Mouse (Mus musculus): ENCODE measurements around the gene Zbtb43.

Zbtb43 gene

DNA sequence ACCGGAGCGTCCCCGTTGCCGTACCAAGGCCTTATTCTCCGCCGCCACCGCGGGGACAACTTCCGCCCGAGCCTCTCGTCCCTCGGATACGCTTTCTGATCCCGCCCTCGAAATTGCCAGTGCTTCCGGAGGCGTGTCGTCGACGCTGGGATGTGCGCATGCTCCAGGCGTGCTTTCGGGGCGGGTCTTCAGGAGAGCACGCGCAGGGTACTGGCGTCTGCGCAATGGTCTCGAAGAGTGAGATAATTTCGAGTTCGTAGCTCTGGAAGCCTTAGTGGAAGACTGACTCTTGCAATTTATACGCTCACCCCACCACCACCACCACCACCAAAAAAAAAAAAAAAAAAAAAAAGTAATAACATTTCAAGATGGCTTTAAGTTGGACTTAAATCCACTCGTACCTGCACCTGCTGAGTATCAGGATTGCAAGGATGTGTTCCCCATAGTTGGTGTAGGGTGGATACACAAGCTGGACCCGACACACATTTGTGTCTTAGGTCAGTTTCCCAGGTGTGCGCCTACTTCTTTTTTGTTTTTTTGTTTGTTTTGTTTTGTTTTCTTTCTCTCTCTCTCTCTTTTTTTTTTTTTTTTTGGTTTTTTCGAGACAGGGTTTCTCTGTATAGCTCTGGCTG is at the start of gene Zbtb43:
Gene Zbtb43 (minus strand): TSS at position 94 of the 632 bp plus-strand sequence.
- peak; percentile 98 for DNase-seq (ENCODE audit: low read depth)

DNA sequence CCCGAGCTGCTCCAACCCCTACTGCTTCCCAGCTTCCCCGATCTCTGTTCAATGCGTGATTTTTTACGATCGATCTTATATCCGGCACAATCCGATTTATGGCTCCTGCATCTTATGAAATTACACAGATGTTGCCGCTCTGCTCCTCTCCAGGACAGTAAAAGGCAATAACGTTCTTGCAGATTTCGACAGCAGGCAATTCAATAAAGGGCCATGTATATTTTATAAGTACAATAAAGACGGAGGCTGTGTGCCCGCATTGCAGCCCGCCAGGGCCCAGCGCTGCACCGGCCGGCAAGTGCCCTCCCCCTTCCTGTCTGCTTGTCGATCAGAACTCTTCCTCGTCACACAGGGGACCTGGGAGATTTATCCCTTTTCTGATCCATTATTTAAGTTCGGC is 47.5 kb upstream of the Zbtb43 start:
- DNase-seq (ENCODE audit: low read depth): no peak

DNA sequence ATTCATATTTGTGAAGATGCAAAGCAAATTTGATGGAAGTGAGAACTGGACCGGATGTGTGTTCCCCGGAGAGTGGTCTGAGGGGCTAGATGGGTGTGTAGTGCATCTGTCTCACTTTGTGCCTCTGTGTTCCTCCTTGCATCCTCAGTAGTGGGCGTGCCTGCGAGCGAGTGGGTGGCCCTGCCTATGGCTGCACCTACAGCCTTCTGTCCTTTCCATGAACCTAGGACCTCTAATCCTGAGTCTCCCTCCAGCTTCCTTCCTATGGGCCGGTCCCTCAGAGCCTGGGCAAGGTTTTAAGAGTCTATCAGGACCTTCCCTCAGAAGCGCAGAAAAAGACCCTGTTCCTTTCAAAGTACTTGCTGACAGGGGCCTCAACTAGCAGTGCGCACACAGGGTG is 47.1 kb upstream of the Zbtb43 start:
- no peak for DNase-seq (ENCODE audit: low read depth)

DNA sequence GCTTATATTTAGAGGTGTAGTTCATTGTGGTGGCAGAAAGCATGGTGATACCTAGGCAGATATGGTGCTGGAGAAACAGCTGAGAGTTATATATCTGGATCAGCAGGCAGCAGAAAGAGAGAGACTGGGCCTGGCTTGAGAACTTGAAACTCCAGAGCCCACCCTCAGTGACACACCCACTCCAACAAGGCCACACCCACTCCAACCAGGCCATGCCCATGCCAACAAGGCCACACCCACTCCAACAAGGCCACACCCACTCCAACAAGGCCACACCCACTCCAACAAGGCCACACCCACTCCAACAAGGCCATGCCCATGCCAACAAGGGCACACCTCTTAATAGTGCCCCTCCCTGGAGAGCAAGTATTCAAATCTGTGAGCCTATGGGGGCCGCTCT is 42.4 kb upstream of the Zbtb43 start:
- DNase-seq (ENCODE audit: low read depth): no peak

DNA sequence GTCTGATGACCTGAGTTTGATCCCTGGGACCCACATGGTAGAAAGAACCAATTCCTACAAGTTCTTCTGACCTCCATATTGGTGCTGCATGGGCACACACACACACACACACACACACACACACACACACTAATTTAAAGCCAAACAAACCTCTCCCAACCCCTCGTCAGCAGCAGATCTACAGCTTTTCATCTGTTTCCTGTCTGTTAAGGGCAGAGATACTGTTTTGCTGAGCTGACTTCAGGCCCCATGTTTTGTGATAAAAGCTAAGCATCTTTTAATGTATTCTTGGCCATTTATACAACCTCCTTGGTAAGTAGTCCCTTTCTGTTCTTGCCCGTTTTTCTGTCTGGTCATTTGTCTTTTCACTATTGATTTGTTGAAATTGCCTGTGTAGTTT is 34.2 kb upstream of the Zbtb43 start:
- no peak for DNase-seq (ENCODE audit: low read depth)

DNA sequence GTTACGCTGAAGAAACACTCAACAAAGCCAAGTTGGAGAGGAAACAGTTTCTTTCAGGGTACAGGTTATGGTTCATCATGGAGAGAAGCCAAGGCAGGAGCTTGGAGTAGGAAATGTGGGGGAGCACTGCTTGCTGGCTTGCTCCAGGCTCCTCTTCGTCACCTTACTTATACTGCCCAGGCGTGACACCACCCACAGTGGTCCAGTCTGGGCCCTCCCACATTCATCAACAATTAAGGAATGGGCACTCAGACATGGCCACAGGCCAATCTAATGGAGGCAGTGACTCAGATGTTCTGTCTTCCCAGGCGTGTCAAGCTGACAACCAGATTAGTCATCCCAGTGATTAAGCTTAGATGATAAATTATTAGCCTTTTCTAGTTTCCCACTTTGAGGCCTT is 29.9 kb upstream of the Zbtb43 start:
- no peak for DNase-seq (ENCODE audit: low read depth)

DNA sequence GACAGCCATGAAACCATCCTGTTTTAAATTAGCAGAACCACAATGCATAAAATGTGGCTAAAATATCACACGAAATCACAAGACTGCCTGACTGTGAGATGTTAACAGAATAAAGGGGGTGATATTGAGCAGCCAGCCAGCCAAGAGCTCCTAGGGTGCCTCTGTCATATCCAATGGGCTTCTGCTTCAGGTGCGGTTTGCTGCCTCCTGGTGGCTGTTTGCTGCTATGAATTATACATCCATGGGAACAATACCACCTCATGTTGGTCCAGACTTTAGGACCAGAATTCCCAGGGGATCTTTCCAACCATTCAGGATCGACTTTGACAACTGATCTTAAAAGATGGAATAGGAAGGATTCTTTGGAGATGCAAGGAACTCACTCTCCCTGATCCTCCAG is 27.3 kb upstream of the Zbtb43 start:
- peak; percentile 44 for DNase-seq (ENCODE audit: low read depth)

DNA sequence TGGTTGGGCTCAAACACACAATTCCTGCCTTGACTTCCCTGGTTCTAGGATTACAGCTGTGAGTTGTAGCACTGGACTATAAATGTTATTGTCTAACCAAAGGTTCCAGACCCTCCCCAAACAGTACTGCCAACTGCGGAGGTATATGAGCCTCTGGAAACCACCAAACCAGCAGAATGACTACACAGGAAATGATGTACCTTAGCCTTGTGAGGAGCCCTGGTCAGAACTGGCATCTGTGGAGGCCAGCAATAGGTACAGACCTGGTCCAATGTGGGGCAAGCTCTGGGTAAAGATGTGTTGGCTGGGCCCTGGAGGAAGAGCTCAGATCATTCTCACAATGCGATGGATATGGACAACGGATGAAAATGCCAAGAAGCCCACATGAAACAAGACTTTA is 23.7 kb upstream of the Zbtb43 start:
- no peak for DNase-seq (ENCODE audit: low read depth)

DNA sequence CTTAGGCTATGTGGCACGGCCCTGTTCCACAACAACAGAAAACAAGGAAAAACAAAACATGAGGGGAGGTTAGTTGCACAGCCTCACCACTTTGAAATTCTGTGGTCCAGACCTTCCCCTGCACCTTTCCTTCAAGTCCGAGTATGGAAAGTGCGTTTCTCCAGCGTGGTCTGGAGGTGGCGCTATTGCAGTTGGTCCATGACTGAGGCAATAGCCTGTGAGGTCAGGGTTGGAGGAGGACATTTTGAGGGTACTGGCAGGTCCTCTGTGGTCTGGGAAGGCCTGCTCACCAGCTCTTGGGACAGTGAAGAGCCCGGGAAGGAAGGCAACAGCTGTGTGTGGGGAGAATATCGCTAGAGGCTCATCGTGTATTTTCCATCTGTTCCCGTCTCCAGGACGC is 21.2 kb upstream of the Zbtb43 start:
- DNase-seq (ENCODE audit: low read depth): no peak

DNA sequence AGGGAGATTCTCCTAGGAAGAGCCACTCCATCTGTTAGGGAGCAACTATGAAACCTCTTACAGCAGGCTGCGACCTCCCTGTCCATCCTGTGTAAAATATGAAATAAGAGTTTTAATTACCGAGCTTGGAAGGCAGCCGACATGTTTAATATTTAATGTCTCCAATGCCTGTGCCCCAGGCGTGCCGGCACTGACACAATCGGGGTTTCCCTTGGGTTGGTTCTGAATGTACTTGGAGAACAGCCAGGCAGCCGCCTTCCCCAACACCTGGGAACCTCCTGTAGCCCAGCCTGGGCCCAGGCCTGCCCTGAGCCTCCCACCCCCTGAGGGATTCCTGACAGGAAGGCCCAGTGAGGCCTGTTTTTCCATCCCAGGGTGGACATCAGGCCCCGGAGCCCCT is 19.0 kb upstream of the Zbtb43 start:
- DNase-seq (ENCODE audit: low read depth): no peak

DNA sequence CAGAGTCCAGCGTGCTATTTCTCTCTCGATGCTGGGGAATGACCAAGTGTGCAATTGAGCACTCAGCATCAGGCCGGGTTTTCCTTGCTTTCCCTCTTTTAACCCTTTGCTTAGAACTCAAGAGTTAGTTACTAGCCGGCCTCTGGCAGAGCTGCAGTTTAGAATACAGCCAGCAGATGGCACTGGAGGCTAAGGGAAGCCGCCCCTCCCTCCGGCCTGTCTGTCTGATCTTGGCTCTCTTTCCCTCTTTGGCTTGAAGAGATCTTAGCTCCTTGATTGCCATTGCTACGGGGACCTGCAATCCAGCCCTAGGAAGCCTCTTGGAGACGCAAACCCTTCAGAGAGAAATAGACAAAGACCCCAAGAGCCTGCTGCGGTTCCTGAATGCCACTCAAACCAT is 18.5 kb upstream of the Zbtb43 start:
- peak; percentile 73 for DNase-seq (ENCODE audit: low read depth)

DNA sequence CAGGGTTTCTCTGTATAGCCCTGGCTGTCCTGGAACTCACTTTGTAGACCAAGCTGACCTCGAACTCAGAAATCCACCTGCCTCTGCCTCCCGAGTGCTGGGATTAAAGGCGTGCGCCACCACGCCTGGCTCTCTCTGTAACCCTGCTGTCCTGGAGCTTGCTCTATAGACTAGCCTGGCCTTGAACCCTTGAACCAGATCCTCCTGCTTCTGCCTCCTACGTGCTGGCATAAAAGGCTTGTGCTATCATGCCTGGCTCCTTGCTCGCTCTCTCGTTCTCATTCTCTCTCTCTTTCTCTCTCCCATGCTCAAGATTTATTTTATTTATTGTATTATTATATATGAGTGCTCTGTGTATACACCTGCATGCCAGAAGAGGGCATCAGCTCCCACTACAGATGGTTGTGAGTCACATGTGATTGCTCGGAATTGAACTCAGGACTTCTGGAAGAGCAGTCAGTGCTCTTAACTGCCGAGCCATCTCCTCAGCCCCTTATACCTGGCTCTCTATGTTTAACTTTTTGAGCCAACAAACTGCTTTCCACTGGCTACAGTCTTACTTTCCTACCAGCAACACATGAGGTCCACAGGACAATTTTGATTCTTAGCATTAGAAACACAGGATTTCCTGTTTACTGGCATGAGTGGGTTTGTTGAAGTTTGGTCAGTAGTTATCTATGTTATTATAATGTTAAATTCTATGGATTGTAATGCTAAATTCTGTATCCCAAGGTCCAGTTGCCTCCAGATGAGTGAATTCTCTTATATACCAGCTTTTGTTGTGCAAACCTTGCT is 9.8 kb upstream of the Zbtb43 start:
- DNase-seq (ENCODE audit: low read depth): no peak

DNA sequence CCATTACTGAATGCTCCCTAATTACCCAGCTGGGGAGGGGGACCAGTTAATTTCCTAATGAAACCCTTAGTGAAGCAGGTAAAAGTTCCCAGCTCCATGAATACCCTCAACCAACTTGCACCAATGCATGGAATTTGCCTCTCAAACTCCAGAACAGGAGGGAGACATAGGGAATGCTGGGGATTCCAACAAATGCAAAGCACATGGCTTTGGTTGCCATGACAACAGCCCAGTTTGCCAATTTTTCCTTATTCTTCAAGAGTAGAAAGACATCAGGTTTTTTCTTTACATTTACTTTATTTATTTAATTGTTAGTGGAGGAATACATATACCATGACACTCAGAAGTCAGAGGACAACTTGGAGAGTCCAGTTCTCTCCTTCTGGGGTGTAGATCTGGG is 7.6 kb upstream of the Zbtb43 start:
- no peak for DNase-seq (ENCODE audit: low read depth)

DNA sequence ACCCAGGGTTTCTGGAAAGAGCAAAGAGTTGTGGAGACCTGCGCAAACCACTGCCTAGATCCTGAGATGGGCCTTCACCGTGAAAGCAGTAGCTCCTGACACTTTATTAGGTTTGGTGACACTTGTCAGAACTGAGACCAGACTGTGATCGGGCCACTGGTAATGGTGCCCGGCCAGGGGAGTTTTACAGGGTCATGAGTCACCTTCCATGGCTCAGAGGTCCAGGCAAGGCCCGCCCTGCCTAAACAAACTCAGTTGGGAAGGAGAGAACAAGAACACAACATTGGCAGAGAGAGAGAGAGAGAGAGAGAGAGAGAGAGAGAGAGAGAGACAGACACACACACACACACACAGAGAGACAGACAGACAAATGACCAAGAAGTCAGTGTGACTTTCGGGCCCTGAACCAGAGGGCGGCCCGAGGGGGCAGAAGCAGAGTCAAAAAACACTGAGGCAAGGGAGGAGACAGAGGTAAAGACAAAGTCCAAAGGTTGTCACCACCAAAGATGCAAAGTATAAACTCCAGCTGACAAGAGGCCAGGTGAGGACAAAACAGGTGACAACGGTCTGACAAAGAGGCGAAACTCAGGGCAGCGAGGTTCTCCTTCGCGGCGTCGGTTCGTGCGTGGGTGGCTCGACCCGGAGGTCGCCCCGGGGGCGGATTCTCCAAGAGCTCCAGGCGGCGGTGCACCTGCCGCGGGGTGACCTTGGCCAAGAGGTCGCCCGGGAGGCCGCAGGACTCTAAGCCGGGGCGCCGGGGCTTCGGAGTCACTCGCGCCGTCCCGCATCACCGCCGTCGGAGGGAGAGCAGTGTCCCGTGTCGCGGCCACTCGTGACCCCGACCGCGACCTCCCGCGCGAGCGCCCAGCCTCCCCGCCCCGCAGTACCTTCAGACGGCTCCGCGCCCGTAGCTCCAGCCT is 553 bp downstream of the Zbtb43 start:
- no peak for DNase-seq (ENCODE audit: low read depth)

DNA sequence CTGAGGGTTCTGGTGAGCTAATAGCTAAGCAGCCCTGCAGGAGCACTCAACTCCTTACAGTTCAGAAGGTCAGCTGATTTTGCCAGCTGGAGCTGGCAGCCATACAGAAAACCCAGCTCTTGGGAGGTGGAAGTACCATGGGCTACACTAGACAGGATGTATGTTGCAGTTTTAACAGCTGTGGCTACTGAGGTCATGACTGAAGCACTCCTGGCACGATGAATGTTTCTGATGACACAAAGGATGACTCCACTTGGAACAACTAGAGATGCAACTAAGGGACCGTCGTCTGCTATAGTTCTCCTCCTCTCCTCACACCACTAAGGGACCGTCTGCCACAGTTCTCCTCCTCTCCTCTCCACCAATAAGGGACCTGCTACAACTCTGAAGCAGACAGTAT is 2.4 kb downstream of the Zbtb43 start:
- DNase-seq (ENCODE audit: low read depth): no peak

DNA sequence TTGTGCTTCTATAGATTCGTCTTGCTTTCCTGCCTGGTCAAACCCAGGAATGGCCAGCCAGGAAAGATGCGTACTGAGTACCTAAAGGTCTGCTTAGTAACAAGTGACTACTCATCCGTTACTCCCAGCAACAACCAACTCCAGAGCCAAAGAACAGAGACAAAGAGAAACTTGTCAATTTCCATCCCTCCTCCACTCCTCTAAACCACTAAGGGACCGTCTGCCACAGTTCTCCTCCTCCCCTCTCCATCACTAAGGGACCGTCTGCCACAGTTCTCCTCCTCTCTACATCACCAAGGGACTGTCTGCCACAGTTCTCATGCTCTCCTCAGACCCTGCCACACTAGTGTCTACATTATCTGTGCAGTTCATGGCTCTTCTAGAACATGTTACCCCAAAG is 3.1 kb downstream of the Zbtb43 start:
- no peak for DNase-seq (ENCODE audit: low read depth)

DNA sequence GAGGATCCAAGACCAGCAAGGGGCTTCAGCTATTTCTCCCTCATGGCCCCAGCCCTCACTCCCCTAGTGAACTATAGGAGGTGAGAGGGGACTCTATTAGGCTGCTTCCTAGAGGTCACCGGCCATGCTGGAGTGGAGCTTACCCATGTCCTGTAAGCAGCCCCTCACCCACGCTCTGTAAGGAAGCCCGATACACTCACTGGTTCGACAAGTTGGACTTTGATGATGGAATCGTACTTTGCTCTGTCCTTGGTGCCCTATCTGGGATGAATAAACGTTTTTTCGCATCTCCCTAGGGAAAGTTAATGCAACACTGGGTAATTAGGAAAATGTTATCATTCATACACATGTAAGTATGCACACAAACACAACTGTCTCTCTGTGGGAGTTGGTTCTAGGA is 6.3 kb downstream of the Zbtb43 start:
- DNase-seq (ENCODE audit: low read depth): no peak

DNA sequence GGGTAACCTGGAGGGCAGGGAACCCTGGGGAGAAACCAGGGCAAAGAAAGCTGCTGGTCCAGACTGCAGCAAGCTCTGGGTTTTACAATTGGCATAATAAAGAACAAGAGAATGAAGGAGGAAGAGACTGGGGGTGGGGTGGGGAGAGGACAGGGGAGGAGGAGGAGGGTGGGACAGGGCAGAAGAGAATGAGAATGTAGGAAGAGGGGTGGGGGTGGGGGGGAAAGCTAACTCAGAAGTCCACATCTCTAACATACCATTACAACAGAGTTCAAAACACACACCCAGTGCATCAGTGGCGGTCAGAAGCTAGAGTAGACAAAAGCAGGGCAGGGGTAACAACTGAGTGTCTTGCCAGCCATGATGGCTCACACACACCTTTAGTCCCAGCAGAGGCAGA is 7.3 kb downstream of the Zbtb43 start:
- no peak for DNase-seq (ENCODE audit: low read depth)

DNA sequence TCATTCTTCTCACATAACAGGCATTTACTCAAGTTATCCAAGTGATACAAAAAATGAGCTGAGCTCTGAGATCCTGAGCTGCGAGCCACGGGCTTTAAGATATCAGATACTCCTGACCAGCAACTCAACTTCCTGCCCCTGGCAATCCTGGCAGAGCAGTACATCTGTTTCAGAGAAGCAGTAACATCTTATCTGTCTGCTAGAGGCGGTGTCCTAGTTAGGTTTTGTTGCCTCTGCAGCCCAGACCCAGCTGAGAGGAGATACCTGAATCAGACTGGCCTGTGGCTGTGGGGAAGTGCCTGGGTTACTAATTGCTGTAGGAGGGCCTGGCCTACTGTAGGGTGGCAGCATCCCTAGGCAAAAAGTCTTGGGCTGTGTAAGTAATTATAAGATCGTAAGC is 8.7 kb downstream of the Zbtb43 start:
- no peak for DNase-seq (ENCODE audit: low read depth)

DNA sequence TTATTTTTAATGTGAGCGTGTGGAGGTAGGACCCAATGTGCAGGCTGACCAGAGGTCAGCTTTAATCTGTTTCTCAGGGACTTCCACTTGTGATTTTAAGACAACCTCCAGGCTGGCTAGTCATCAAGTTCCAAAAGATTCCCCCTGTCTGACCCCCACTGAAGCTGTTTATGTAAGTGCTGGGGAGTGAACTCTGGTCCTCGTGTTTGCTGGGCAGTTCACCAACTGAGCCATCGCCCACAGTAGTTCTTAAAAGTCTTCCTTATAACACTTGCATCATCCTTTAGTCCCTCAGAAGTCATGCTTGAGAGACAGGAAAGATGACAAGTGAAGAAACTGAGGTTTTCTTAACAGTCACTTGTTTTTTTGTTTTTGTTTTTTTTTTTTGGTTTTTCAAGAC is 11.7 kb downstream of the Zbtb43 start:
- DNase-seq (ENCODE audit: low read depth): no peak

DNA sequence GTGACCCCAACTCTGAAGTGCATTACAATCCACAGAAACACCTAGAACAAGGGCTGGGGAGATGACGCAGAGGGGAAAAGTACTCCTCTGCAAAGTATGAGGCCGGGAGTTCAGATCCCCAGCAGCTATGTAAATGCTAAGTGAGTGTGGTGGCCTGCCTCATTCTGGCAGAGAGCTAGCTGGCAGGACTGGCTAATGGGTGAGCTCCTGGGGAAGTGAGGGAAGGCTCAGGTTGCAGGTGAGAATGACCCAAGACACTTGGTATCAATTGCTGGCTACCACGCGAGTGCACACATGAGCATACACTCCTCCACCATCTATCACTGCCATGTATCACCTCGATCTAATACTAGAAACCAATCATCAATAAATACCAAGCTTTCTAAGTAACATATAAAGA is 12.1 kb downstream of the Zbtb43 start:
- no peak for DNase-seq (ENCODE audit: low read depth)

DNA sequence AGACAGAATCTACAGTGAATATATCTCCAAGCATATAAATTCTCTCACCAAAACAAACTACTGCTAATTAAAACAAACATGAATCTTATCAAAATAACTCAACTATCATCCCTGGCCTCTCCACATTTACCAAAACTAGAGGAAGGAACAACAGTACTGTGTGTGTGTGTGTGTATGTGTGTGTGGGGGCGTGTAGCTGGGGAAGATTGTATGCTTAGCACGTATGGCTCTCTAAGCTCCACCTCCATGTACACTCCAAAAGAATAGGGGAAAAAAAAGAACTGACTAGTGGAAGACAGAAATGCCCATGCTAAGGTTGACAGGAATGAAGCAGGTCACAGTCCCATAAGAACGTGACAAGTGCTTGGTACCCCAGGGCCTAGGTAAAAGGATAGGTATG is 13.0 kb downstream of the Zbtb43 start:
- no peak for DNase-seq (ENCODE audit: low read depth)

DNA sequence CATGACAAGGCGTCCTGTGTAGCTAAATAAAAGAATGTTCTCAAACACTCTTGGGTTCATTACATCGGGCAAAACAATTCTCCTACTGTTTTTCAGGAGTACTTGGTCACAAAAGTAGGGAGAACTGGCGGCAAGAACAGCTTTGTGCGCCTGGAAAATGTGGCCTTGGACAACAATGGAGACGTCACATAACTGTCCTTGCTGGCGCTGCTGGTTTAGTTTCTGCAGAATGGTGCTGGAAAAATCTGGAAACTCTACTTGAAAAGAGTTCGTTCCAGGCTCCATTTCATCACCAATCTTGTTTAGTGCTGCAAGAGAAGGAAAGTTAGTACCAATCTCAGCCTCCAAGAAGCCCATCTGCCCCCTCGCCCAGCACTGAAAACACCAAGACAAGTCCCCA is 13.5 kb downstream of the Zbtb43 start:
- no peak for DNase-seq (ENCODE audit: low read depth)
